Mouse (Mus musculus) frontal cortex, postnatal 25 days (tissue): ENCODE measurements at regions not wholly inside any gene's neighbourhood (a gene's known extent, or its start where the extent isn't known, plus 50 kb on each side); places are given as distances from the start of the nearest gene placed in this dataset.

Source experiments
- DNase-seq, 2 experiments: peaks; one replicate each; pipeline ENCODE4 v3.0.0; 2022; ENCODE audit warnings: low spot score in 2 of 2

DNA sequence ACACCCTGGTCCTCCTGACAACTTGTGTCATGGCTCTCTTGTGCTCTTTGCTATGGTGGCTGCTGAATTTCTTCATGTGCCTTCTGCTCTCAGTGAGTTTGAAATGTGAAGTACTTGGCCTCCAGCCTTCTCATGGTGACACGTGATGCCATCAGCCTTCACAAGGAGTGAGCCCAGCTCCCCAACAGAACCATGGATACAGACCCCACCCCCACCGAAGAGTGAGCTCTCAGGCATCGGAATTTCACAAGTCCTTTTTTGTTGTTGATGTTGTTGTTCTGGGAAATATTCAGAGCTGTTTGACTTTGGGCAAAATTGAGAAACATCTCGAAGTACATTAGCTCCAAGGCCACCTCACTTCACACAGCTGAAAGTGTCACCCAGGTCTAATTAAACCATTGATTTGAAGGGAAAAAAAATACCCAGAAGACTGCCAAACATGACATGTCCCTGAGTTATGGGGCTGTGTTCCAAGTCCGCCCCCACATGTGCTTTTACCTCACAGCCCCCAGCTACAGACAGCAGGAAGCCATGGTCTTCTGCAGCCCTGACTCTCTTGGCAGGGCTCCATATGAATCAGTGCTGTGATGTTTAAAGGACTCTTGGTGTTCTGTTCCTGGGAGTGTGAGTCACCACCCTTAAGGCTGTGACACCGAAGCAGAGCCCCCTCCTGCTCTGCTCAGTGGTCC lies 205.2 kb upstream of the A230072I06Rik start:
- peak in 1 of 2 experiments; percentile 39 for DNase-seq

GRCm38 (mm10) chr8:12075943-12076342 lies 202.7 kb upstream of the A230072I06Rik start:
- no peak for DNase-seq

GRCm38 (mm10) chr8:12076811-12077375 lies 201.7 kb upstream of the A230072I06Rik start:
- DNase-seq, result no peak

DNA sequence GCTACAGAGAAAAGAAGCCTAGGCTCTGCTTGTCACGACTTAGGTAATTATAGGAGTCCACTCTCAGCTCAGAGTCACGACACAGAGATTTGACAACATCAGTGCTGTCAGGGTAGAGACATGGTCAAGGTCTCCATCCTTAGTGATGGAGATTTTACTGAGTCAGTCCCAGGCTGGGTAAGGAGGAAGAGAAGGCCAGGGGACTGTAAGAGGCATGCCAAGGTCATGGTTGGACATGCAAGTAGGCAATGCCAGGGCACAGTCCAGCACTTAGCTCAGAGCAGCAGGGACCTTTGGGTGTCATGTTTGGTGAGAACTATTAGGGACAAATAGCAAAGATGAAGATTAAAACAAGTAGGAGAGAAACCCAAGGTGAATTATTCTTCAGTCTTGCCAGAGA lies 200.7 kb upstream of the A230072I06Rik start:
- no peak for DNase-seq

- no peak for DNase-seq
Observed at GRCm38 (mm10) chr8:12078679-12079566, 199.7 kb upstream of the A230072I06Rik start.

GRCm38 (mm10) chr8:12081536-12081935 lies 197.1 kb upstream of the A230072I06Rik start:
- no peak for DNase-seq

DNA sequence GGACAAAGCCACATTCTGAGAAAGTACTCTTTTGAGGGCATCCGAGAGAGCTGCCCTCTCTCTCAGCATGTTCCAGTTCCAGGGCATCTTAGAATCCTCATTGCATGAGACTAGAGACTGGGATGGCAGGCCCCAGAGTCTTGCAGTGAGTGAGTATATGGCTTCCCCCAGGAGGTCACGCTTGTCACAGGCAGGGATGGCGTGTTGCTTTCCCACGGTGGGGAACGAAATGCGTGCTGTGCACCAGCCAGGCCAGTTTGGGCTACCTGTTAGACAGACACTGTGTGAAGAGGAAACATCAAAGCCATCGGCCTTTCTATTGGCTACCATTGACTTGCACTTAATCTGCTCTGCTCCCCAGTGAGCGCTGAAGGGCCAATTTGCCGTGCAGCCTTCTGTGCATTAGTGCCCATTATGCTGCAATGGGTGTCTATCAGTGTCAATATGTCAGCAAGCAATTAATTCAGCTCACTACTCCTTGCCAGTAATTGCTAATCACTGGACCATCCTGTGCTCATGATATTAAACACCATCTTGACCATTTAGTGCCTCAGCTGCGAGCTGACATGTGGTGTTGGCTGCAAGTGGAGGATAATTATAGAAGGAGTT lies 191.3 kb upstream of the A230072I06Rik start:
- DNase-seq, result no peak

- no peak for DNase-seq
Observed at GRCm38 (mm10) chr8:12100145-12100544, 178.5 kb upstream of the A230072I06Rik start.

GRCm38 (mm10) chr8:12103296-12103695 lies 175.3 kb upstream of the A230072I06Rik start:
- no peak for DNase-seq

- DNase-seq, result no peak
Observed at GRCm38 (mm10) chr8:12105106-12105901, 173.3 kb upstream of the A230072I06Rik start.

- no peak for DNase-seq
Observed at GRCm38 (mm10) chr8:12108578-12108977, 170.0 kb upstream of the A230072I06Rik start.

DNA sequence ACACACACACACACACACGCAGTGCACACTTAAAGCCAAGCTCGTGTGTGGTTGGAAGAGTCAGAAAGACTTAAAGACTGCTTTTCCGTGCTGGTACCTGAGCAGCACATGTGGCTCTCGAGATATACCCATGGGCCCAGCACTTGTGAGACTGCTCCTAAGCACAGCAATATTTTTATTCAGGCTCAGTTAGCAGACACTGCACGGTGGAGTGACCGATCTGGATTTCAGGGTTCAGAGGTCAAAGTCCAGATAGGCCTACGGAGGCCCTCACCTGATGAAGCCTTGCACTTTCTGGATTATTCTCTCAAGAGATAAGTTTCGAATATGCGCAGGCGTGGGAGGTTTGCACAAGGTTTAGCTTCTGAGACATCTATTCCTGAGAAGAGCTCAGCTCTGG lies 167.0 kb upstream of the A230072I06Rik start:
- DNase-seq, result no peak

- DNase-seq, result no peak
Observed at GRCm38 (mm10) chr8:12113023-12113422, 165.6 kb upstream of the A230072I06Rik start.

DNA sequence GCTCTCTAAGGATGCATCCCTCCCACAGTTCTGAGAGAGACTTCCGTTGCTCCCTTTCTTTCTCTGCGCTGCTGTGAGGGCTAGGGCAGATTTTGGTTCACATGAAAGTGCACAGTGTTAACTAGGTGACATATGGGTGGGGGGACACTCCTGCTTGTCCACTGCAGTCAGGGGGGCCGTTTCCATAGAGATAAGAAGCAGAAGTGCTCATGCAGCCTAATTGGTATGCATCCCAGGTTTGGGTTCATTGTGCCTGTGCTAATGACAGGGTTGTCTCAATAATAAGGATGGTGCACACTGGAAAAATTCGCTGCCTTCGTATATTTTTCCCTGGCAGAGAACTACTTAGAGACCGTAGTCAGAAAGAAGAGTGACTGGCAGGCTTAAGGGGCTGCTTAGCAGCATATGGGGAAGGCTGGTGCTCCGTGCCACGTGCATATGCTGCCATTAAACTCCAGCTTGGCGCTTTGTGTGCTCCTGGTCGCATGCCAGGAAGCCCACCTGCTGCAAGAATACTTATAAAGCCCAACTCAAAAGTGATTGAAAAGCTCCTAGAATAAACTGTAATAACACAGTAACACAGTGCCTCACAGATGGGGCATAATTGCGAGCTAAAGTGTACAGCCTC lies 152.1 kb upstream of the A230072I06Rik start:
- no peak for DNase-seq

DNA sequence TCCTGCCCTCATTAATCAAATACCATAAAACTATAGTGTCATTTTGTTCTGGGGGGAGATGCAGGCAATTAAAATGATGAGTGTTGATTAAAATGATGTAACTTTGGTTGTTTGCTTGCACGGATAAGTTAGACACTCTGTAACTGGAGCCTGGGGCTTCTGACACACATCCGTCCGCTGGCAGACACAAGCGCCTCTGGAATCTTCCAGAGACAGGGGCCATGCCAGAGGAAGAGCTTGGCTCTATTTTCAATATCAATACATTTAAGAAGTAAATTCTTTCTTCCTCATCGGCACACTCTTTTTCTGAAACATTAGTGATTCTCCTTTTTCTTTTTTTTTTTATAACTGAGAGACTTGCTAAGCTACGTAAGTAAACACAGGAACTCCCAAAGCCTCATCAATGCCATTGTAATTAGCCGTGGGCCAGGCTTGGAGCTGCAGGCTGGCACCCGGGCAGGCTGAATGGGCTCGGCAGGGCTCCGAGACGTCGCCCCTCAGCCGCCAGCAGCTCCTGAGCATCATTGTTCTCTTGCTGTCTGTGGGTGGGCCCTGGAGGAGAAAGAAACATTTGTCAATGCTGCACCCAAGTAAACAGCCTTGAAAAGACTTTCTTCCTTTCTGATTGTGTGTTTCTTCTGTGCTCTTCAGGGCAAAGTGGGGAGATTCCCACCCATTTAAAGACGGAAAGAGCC lies 151.4 kb upstream of the A230072I06Rik start:
- DNase-seq, result no peak

DNA sequence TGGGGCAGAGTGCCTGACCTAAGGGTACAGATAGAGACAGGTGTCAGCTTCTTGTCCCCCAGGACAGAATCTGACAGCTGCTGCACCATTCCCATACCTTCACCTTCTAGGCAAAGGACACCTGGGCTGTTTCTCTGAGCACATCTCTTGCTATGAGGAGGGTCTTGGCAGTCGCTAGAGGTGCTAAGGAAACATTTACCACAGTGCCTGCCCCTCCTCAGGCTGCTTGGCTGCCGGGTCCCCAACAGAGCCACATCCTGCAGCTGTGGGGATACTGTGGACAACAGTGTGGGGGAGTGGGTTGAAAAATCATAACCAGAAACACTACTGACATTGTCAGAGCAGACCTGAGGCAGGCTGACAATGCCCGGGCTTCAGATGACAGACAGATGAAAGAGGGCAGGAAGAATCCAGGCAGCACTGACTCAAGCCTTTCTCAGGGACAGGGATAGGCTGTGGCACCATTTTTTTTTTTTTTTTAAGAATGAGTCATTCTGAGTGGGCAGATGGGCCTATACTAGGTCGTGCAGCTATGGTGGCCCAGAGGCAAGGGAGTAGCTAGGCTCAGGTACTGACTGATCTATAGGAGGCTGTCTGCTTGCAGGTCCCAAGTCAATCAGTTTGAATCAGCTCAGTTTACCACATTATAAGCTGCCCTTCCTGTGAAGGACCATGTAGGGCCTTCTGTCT lies 150.7 kb upstream of the A230072I06Rik start:
- DNase-seq, result no peak

DNA sequence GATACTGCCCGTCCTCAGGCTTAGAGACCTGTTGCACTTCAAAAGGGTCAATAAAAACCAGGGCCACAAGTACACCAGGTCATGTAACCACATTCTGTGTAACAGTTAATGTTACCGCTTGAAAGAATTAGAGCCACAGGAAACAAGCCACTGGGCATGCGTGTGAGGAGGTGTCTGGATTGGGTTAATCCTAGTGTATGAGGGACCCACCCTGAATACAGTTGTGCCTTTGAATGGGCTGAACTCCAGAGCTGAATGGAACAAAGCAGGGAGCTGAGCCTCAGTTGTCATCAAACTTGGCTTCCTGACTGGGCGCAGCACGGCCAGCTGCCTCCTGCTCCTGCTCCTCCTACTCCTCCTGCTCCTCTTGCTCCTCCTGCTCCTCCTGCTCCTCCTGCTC lies 148.0 kb upstream of the A230072I06Rik start:
- DNase-seq, result no peak

DNA sequence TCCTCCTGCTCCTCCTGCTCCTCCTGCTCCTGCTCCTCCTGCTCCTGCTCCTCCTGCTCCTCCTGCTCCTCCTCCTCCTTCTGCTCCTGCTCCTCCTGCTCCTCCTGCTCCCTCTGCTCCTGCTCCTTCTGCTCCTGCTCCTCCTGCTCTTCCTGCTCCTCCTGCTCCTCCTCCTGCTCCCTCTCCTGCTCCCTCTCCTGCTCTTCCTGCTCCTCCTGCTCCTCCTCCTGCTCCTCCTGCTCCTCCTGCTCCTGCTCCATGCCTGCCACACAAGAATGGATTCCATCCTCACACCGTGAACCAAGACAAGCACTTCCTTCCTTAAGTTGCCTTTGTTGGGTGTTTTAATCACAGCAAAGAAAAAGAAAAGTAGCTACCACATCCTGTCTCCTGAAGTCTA lies 144.4 kb upstream of the A230072I06Rik start:
- DNase-seq, result no peak

DNA sequence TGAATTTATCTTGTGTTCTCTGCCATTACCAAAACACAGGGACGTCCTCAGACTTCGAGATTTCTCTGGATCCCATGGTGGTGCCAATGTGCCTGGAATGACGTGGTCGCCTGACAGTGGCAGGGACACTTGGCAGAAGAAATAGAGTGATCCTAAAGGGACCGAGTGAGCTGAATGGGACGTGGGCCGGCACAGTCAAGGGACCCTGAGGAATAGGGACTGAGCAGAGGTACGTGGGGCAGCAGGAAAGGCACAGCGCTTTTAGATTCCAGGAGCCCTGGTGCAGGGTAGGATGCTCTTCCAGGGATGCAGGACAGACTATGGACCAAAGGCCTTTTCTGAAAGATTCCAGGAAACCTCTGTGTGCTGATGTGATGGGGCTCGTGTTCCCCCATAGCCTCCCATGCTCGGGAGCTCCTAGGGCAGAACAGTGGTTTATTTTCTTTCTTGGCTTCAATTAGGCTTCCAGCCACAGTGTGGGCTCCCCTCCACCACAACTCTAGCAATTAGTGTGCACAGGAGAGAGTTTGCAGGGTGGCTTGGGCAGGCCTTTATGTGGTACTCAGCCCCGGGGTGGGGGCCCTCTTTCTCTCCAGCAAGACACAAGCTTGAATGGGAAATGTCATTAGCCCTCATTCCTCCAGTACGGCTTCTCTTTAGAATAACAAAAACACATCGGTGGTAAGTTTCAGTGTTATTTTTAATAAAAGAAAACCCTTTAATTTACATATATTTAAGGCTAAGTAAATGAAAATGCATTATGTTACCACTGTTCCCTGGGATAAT lies 143.0 kb upstream of the A230072I06Rik start:
- DNase-seq, result no peak
